Mouse (Mus musculus): Measurements from ENCODE around the gene Tdrd3.
A peak's percentile ranks its signal among the peaks of the same experiment; 100 is the strongest.

The Tdrd3 gene

GRCm38 (mm10) chr14:87455630-87456175, 39.3 kb downstream of the Tdrd3 start:
- no peak for DNase-seq (ENCODE audit: low spot score)

DNA sequence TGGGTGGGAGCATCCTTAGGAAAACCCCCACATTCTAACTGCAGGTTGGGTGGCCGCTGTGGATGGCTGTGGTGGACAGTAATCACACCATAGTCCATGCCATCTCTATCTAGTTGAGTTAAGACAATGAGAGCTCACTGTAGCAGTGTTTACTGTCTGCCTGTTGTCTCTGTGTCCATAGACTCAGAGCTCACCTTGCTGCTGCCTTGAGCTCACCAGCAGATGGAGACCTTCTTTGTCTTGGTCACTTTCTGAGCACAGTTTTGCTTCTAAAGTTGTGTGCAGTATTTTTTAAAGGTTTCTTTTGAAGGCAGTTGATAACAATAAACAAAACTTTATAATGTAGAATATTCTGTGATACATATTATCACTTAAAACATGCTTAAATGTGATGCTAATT, 43.3 kb downstream of the Tdrd3 start:
- no peak for DNase-seq (ENCODE audit: low spot score)

DNA sequence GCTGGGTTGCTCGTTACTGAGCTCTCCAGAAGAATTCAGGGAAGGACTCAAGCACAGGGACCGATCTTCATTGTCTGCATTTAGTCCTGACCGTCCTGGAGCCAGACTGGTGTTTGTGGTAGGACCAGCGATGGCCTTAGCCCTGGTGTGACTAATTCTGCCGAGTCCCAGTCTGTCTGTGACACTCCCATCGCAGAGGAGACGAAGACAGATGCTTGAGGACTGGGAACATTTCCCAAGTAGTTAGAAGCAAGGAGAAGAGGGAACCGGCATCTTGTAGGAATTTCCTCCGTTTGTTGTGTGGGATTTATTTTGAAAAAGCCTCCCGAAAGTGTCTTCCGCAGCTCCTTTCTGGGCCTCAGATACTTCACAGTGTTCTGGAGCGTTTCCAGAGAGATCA, 45.1 kb downstream of the Tdrd3 start:
- DNase-seq (ENCODE audit: low spot score), result no peak

GRCm38 (mm10) chr14:87463963-87464654, 47.7 kb downstream of the Tdrd3 start:
- peak; percentile 73 for DNase-seq (ENCODE audit: low spot score)

- no peak for DNase-seq (ENCODE audit: low spot score)
Observed at GRCm38 (mm10) chr14:87464655-87465054, 48.2 kb downstream of the Tdrd3 start.

GRCm38 (mm10) chr14:87467586-87467985, 51.1 kb downstream of the Tdrd3 start:
- no peak for DNase-seq (ENCODE audit: low spot score)

DNA sequence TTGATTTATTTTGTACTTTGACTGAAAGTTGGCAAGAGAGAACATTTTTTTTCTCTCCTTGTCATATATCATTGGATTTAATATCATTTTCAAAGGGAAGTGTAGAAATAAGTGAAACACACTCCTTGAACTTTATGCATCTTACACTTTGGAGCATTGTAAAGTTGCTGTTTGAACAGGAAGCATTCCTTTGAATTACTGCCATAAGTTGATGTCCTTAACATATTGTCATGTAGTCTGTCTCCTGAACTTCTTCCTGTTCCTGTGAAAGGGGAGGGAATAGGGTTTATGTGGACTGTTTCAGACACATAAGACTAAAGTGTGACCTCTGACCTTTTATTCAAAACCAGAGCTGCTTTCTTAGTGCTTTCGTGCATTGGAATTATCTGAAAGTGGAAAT, 55.1 kb downstream of the Tdrd3 start:
- no peak for DNase-seq (ENCODE audit: low spot score)

DNA sequence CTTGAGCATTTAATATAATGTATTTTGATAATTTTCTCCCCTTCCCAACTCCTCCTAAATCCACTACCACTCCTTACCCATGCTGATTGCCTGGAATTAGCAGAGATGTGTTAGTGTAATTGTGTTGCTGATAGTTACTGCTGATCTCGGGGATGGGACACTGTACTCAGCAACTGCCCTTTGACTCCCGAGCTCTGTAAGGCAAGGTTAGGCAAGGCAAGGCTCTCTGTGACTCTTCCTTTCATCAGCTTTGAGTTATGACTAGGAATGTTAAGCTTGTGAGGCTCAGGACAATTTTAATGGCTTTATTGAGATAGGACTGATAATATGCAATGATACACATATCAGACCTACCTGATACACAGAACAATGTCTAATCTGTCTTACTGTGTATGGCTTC, 56.3 kb downstream of the Tdrd3 start:
- no peak for DNase-seq (ENCODE audit: low spot score)

GRCm38 (mm10) chr14:87475721-87476359, 59.4 kb downstream of the Tdrd3 start:
- no peak for DNase-seq (ENCODE audit: low spot score)

GRCm38 (mm10) chr14:87478339-87478951, 62.0 kb downstream of the Tdrd3 start:
- no peak for DNase-seq (ENCODE audit: low spot score)

DNA sequence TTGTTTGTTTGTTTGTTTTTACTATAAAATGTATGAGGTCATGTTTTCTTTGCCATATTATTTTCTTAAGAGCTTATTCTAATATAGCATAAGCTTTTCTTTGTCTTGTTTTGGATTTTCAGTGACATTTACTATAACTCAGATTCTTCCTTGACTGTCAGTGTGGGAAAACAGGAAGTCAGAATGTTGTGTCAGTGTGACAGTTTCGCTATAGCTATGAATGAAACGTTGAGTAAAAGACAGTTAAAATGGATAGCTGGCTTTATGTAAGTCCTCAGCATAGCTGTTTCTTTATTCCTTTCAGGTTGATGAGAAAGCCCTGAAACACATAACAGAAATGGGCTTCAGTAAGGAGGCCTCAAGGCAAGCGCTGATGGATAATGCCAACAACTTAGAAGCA, 69.4 kb downstream of the Tdrd3 start:
- DNase-seq (ENCODE audit: low spot score), result no peak

GRCm38 (mm10) chr14:87497955-87498594, 81.6 kb downstream of the Tdrd3 start:
- DNase-seq (ENCODE audit: low spot score), result no peak

GRCm38 (mm10) chr14:87505924-87506323, 89.5 kb downstream of the Tdrd3 start:
- DNase-seq (ENCODE audit: low spot score), result no peak

- DNase-seq (ENCODE audit: low spot score), result no peak
Observed at GRCm38 (mm10) chr14:87515281-87515680, 98.8 kb downstream of the Tdrd3 start.

DNA sequence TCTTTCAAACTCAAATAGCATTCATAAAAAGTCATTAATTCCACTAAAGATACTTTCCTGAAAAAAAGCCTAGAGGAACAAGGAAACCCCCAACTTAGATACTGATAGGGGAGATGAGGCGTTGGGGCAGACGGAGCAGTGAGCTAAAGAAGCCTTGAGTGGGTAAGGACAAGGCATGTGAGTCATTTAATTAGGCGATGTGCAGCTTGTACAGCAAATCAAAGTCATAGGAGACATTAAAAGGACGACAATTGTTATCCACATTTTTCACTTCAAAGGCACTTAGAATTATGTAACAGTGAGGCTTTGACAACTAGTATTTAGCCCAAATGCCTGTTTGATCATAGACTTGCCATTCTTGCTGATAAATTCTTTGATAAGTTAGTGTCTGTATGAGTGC, 100.9 kb downstream of the Tdrd3 start:
- no peak for DNase-seq (ENCODE audit: low spot score)

DNA sequence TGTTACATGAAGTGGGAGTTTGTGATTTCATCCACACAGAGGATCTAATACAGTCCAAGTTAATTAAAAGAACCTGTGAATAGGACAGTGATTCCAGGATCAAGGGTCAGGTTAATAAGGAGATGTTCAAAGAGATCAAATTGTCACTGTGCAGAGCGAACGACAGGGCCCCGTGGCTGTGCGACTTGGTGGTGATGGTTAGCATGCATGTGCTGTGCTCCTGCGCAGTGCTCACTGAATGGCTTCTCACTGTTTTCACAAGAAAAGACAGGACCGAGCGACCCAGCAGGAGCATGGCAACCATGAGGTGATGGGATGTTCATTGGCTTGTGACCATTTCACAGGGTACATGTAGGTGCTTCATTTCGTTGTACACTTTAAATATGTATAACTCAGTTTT, 115.4 kb downstream of the Tdrd3 start:
- DNase-seq (ENCODE audit: low spot score), result no peak

DNA sequence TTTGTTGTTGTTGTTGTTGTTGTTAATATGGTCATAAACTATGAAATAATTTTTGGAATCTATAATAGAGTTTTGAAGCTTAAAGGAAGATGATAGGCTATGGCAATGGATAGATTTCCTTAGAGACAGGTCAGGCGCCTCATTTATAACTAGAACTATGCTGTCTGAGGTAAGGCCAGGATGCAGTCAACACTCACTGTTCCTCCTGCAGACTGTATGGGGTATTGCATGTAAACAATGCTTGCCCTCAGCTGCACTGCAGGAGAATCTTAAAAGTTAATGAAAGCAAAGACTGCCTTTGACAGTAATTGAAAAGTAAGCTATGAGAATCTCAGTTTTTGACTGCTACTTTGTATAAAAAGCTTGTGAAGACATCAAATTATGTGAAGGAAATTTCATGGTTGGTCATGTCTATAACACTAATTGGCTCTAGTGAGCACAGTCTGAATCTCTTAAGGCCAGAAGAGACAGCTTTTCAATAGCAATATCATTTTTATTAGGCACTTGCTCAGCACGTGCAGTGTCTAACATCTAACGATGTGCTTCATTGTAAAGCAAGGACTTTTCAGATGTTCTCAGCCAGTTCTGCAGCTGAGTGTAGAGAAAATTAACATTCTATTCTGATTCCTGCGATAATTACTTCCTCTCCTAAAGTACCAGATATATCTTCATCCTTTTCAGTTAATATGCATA, 120.8 kb downstream of the Tdrd3 start:
- no peak for DNase-seq (ENCODE audit: low spot score)

- no peak for DNase-seq (ENCODE audit: low spot score)
Observed at GRCm38 (mm10) chr14:87549986-87550385, 133.5 kb downstream of the Tdrd3 start.

GRCm38 (mm10) chr14:87552211-87552610, 135.8 kb downstream of the Tdrd3 start:
- no peak for DNase-seq (ENCODE audit: low spot score)

DNA sequence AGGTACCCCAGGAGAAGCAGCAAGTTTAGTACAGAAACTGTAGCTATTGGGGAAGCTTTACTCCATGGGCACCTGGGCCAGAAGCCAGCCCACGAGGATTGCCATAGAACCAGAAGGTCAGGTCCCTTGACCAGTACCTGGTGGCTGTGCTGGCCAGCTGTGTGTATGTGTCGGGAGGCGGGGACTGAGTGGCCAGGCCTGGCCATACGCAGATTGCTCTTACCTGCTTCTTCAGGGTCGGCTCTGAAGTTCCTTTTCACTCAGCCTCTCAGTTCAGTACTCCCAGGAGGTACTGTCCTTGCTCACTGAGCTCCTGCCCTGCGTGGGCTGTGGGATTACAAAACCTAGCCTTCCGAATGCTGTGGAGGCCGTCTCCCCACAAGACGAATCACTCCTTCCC, 147.4 kb downstream of the Tdrd3 start:
- DNase-seq (ENCODE audit: low spot score), result no peak

GRCm38 (mm10) chr14:87566211-87566610, 149.8 kb downstream of the Tdrd3 start:
- peak; percentile 6 for DNase-seq (ENCODE audit: low spot score)

DNA sequence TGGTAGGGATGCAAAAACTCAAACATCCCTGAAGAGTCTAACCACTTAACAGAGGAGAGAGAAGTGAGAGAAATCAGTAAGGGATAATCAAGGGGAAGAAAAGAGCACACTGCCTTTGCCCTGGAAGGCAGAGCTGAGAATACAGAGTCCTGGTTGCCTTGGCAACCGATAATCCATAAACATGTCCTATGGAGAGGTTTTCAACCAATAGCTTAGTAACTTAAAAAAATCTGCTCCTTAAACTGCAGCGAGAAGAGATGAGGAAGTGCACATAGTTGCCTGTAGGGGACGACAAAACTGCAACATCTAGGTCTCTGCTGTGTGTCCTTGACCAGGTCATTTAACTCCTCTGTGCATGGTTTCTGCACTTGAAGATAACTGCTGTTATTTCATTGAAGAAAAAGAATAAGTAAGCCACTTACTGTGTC, 150.6 kb downstream of the Tdrd3 start:
- no peak for DNase-seq (ENCODE audit: low spot score)
